Mouse (Mus musculus) thymus, postnatal 14 days (tissue): ENCODE results near the gene Prss2.

Experiments
- DNase-seq: peaks from one replicate; pipeline ENCODE4 v3.0.0; 2021

Prss2 gene

DNA sequence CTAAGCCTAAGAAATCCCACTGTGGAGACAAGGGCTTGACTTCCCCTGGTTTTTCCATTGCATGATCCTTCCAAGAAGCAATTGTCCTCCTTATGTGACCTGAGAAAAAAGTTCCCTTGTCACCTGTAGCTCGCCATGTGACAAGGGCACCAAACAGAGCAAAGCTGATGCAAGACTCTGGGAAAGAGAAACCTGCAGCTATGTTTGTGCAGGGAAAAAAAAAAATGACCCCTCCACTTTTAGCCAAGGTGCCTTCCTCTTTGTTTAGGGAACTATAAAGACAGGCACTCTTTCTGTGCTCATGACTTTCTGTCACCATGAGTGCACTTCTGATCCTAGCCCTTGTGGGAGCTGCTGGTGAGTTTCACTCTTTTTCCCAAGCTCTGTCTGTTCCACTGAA, at the start of gene Prss2:
Prss2 (plus strand) TSS at position 301 of the 400 bp plus-strand sequence.
- DNase-seq = no peak

- DNase-seq = no peak
These were observed 22.2 kb upstream of the Prss2 start for GRCm38 (mm10) chr6:41499374-41499773.

DNA sequence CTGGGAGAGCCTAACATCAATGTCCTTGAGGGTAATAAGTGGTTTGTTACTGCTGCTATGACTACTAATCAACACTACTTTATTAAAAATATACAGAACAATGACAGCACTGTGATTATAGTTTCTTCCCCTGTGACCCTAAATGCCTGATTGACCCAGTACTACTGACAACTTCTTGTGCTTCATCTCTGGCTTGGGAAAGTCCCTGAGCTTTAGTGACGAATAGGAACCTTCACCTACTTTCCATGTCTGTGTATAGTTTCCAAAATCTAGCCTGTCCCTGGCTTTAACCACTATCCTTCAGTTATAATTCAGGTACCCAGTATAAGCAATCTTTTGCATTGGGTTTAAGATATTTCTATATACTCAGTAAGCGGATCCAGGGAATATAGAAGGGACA, 16.7 kb upstream of the Prss2 start:
- DNase-seq = no peak

- peak; percentile 61 for DNase-seq
These were observed 16.3 kb upstream of the Prss2 start for GRCm38 (mm10) chr6:41505323-41505722.

DNA sequence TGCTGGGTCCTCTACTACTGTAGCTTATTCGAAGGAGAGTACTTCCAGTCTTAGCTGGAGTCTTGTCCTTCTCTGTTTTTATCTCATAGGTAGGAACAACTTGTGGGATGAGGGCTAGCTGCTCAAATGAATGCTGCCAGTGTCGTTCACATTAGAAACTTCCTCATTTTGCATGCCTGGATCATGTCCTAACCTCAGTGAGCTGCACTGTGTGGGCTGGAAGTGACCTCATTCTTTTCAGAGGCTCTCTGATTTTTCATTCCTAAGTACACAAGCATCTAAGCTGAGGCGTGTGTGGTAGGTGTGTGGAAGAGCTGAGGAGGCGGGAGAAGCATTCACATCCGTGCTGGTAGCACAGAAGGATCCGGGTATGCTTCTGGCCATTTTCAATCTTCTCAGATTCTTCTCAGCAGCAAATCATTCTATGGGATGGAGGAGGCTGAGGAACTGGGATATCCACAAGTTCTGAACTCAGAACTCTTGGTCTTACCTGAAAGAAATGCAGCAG, 3.5 kb upstream of the Prss2 start:
- no peak for DNase-seq

DNA sequence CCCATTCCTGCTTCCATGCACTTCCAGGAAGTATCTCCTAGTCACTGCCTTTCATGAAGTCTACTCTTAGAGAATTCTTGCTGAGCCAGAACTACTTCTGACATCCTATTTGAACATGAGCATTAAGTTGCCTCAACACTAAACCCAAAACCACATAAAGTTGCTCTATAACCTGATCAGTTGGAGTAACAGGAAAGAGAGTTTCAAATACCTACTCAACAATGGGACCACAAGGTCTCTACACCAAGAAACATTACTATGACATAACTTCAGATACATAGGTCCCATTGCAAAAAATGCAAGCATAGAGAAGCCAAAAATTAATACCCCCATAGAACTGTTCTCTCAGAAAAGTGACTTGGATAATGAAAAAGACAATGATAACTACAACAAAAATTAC, 4.9 kb downstream of the Prss2 start:
- DNase-seq = no peak

DNA sequence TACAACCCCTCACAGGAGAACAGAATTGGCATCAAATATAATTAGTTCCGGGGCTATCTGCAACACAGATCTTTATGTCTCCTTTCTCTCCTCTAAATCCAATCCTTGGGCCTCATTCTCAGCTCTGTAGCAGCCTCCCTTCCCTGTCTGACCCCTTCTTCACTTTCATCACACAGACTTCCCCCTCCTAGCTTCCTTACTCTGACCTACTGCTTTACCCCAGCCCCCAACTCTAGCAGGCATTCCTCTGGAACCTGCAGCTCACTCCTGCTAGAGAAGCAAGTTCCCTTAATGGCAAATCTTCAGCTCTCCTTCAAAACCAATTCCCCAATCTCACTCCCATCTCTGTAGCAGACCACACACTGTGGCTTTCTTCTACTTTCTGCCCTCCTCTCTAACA, 5.8 kb downstream of the Prss2 start:
- no peak for DNase-seq

- DNase-seq = peak; percentile 31
These were observed 8.4 kb downstream of the Prss2 start for GRCm38 (mm10) chr6:41529987-41530386.

- DNase-seq = no peak
These were observed 10.6 kb downstream of the Prss2 start for GRCm38 (mm10) chr6:41532181-41532580.

DNA sequence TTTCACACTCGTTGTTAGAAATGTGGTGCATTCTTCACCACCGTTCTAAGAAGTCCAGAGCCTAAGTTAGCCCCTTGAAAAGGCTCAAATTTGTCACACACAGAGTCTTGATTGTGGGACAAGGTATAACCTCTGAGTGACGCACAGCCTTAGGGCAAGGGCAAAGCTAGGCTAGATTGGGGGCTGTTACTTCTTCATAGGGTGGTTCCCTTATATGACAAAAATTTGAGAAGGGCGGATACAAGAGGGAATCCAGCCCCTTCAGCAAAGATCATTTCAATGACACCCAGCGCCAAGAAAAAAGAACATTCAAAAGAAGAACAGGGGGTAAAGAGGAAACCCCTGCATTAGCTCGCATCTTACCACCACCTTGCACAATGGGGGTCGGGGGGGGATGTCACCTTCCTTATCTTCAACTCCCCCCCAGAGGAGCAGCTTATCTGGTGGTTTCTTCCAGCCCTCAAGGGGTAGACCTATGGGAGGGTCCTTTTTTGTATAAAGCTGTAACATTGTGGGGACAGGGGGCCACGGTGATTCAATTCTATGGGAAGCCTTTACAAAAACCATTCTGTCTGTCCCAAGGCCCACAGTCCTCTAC, 11.2 kb downstream of the Prss2 start:
- DNase-seq = peak; percentile 66

- DNase-seq = peak; percentile 49
These were observed 15.8 kb downstream of the Prss2 start for GRCm38 (mm10) chr6:41537376-41537775.

DNA sequence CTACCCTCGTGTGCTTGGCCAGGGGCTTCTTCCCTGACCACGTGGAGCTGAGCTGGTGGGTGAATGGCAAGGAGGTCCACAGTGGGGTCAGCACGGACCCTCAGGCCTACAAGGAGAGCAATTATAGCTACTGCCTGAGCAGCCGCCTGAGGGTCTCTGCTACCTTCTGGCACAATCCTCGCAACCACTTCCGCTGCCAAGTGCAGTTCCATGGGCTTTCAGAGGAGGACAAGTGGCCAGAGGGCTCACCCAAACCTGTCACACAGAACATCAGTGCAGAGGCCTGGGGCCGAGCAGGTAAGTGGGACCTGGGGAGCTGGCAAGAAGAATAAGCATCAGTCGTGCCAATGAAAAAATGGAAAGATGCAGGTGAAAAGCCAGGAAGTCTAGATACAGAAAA, 16.7 kb downstream of the Prss2 start:
- DNase-seq = peak; percentile 42

- DNase-seq = no peak
These were observed 19.2 kb downstream of the Prss2 start for GRCm38 (mm10) chr6:41540746-41541145.

DNA sequence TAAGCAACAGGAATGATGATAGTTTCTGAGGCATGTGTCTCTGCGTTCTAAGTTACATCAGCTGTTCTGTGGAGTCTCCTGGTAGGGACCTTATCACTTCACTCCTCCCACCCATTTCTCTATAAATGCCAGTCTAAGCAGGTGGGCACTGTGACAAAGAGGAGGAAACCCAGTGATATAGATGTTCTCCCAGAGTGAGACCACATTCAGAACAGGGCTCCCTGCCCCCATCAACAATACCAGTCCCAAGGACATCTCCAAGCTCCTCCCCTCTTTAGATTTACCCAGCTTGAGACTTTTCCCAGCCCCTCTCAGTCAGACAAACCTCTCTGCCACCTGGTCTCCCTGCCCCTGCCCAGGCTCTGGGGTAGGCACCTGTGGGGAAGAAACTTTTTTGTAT, 20.2 kb downstream of the Prss2 start:
- DNase-seq = peak; percentile 83

- DNase-seq = peak; percentile 21
These were observed 21.4 kb downstream of the Prss2 start for GRCm38 (mm10) chr6:41542983-41543382.

DNA sequence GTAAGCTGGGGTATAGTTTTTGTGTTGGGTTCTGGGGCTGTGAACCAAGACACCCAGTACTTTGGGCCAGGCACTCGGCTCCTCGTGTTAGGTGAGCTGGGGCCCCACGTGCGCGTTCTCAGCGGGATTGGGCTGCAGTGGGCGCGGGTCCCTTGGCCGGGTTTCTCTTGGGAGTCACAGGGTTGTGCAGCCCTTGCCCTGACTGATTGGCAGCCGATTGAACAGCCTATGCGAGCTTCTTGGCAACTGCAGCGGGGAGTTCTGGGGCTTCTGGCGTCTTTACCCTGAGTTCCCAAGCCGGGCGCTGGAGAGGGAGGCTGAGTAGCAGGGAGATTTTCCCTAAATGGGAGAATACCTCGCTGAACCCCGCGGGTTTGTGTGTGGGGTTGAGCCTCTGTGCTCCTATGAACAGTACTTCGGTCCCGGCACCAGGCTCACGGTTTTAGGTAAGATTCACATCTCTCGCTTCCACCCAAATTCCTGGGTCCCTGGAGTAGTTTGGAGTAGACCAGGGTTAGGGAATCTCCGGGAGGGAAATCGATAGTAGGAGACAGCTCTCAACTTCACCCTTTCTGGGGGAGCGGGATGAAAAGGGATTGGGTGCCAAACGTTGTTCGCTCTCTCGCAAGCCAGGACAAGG, 21.9 kb downstream of the Prss2 start:
- peak; percentile 69 for DNase-seq

GRCm38 (mm10) chr6:41544381-41544924, 22.9 kb downstream of the Prss2 start:
- DNase-seq = peak; percentile 55

DNA sequence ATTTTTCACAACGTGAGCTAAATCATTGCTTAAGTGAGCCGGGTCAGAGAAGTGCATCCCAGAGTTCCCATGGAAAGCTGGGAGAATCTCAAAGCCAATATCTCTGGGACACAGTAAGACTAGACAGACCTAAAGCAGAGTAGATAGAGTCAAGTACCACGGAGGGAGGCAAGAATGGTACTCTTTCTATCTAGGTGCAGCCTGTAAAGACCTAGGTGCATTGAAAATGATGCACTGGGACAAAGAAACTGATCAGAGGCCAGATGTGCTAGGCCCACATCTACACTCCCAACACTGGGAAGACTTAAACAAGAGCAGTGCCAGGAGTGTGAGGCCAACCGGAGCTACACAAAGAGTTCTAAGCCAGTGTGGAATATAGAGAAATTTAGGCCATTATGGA, 23.7 kb downstream of the Prss2 start:
- DNase-seq = peak; percentile 47

DNA sequence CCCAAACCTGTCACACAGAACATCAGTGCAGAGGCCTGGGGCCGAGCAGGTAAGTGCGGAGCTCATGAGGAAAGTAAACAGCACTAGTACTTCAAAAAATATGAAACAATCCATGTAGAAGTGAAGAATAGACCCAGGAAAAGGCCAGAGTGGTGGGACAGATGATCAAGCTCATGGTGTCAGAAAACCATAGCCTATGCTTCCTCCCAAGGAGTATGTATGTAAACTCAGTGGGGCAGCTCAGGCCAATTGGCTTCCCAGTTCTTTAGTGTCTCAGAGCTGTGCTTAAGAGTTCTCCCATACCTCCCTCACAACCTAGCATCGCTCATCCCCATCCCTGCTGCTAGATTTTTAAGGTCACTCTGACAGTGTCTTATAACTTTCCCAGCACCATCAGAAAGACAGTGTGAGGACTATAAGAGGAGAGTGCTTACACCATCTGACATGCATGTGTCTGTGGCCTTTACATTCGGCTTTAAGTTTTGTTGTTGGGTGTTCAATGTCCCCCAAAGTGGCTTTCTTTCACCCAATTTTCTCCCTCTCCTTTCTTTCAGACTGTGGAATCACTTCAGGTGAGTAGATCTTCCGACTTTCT, 25.6 kb downstream of the Prss2 start:
- peak; percentile 50 for DNase-seq

DNA sequence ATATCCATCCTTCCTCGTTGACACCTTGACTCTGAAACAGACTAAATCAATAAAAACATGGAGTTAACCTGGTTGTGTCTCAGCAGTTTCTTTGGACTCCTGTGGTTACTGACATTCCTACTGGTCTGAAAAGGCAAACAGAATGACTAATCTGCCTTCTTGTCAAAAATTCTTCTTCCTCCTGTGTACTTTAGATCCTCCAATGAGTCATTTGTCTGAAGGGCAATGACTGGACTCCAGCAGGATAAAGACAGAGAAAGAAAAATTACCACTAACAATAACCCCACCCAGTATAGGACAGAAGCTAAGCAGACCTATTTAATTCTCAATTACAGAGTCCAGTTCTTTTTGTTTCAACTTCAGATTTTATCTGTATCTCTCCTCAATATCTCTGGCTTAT, 26.7 kb downstream of the Prss2 start:
- DNase-seq = no peak

GRCm38 (mm10) chr6:41553356-41554010, 31.9 kb downstream of the Prss2 start:
- DNase-seq = peak; percentile 80

GRCm38 (mm10) chr6:41554295-41555169, 32.9 kb downstream of the Prss2 start:
- peak; percentile 87 for DNase-seq
